Mouse (Mus musculus) 3T3-L1 (cell line): ENCODE data around the gene Mtor.

ENCODE experiments used
- DNase-seq: peaks from one replicate; pipeline ENCODE4 v3.0.0-alpha.2; 2015; ENCODE audit warnings: low read depth, low spot score

The Mtor gene

DNA sequence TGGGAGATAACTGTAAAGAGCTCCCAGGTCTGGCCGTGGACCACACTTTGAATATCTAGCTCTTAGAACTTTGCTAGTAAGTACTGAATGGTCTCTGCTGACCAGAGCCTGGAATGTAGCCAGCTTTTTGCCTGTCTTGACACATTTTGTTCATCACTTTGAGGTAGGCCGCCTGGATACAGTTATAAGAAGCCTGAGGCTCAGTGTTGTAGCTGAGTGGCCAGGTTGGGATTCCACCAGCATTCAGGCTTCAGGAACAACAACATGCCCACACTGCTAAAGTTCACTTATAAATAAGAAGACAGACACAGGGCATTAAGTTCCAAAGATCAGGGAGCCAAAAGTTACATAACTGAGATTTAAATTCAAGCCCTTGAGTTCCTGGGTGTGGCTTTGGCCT is 39.4 kb downstream of the Mtor start:
- no peak for DNase-seq

DNA sequence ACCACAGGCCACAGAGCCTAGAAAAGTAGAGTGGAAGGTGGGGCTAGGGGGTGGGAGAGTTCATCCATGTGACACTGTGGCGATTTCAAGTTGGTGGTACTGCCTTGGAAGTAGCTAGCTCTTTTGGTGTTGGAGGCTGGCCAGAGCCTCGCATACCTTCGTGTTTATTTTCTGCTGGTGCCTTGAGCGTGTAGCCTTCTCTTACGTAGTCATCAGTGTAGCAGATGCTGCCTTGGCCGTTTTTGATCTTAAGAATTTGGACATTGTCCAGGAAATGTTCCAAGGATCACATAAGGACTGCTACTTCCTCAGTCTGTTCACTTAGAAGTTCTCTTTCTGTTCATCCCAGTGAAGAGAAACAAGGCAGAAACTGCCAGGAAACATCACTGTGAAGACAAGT is 42.1 kb downstream of the Mtor start:
- DNase-seq: peak; percentile 21

DNA sequence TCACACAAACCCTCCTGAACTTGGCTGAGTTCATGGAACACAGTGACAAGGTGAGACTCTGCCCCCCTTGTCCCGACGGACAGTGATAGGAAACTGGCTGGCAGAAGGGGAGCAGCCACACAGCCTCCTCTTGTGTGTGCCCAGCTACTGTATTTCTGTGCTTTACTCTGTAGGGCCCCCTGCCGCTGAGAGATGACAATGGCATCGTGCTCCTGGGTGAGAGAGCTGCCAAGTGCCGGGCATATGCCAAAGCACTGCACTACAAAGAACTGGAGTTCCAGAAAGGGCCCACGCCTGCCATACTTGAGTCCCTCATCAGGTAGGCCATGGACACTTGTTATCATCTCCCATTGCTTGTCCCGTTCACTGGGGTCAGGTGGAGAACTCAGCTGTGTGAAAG is 43.0 kb downstream of the Mtor start:
- no peak for DNase-seq

- DNase-seq: peak; percentile 23
These were observed 46.7 kb downstream of the Mtor start for GRCm38 (mm10) chr4:148495160-148495559.

DNA sequence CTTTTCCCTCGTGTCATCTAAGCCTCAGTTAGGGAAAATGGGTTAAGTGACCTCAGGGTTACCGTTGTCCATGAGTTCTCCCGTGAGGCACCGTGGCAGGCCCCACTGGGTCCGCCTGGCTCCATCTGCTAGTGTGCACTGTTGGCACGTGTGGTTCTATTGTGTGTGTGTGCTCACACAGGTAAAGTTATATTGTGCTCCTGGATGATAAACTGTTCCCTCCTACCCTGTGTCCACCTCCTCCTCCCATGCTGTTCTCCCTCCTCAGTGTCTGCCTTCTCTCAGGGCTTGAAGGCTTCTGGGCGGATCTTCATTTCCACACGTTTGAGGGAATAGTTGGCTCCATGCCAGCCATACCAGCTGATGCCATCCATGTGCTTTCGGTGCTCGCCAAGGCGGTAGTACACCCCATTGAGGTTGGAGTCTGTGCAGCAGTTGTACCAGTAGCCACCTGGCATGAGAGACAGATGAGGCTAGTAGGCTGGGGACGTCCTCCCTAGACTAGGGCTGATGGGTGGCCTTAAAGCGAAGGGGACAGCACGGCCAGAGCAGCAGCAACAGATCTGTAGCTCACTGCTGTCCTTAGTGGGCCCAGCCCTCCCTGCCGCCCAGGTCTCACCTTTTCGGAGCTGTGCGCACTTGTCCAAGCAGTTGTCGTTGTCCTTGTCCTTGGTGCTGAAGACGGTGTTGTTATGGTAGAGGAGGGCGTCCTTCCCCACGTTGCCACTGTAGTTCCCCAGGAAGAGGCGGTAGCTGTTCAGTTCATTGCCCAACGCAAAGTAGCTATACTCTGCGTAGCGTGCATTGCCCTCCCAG is 47.7 kb downstream of the Mtor start:
- DNase-seq: no peak

- DNase-seq: no peak
These were observed 52.0 kb downstream of the Mtor start, which contains the start of gene Angptl7 for GRCm38 (mm10) chr4:148500410-148500867. Angptl7 (minus strand) TSS chr4:148500460.

- no peak for DNase-seq
These were observed 56.1 kb downstream of the Mtor start for GRCm38 (mm10) chr4:148504497-148504959.

DNA sequence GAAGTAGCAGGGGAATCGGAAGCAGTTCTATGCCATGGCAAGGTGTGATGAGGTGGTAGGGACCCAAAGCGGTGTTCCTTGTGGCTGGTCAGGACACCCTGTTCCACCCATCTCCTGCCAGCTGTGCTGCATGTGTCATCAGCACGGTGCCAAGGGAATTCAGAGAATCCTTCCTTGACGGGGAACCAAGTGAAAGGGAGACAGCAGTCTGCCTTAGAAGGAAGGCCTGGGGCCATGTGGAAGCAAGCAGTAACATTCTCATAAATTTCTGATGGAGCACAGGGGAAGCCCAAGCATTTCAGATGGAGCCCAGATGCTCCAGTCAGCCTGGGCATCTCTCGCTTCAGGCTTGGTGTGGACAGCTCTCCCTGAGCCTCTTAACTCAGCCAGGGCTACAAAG is 59.2 kb downstream of the Mtor start:
- DNase-seq: no peak

GRCm38 (mm10) chr4:148508084-148508849 is 59.9 kb downstream of the Mtor start:
- DNase-seq: no peak

- no peak for DNase-seq
These were observed 61.2 kb downstream of the Mtor start for GRCm38 (mm10) chr4:148509450-148510084.

- DNase-seq: peak; percentile 61
These were observed 62.3 kb downstream of the Mtor start for GRCm38 (mm10) chr4:148510691-148511090.

DNA sequence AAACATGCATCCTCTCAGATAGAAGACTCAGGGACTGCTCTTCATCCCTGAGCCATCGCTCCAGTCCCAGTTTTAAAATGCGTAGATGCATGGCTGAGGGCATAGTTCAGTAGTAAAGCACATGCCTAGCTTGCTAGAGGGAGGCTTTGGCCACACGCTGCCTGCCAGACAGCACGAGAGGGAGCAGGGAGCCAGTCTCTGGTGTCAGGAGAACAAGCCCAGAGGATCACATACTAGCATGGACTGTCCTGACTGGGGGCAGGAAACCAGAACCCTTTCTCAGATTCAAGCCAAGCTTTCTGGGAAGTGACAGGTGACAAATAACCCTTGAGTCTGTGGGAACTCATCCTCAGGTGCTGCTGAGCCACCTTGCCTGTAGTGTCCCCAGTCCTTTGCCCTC is 62.9 kb downstream of the Mtor start:
- no peak for DNase-seq

DNA sequence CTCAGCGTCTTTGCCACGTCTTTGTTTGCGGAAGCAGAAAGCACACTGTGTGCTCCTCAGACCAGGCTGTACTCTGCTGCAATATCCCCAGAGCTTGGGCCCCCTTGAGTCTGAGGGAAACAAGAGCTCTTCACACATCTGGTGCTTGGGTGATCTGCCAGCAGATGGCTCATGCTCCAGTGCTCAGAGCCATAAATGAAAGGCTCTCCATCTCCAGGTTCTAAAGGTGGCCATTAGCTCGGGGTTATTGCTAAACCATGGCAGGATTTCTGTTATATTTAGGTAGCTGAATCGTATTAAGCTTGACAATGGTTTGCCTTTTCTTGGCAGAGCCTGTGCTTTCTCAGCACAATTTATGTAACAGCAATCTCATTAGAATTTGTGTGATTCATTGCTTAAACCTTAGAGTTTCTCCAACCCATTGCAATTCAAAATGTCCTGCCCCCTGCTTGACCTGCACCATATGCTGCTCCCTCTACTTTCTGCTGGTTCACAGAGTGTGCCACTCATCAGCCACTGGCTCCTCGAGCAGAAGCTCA is 64.7 kb downstream of the Mtor start:
- peak; percentile 88 for DNase-seq

GRCm38 (mm10) chr4:148515313-148515712 is 66.9 kb downstream of the Mtor start:
- peak; percentile 29 for DNase-seq

- DNase-seq: no peak
These were observed 69.4 kb downstream of the Mtor start for GRCm38 (mm10) chr4:148517809-148518208.

GRCm38 (mm10) chr4:148518235-148518795 is 69.9 kb downstream of the Mtor start:
- DNase-seq: no peak

DNA sequence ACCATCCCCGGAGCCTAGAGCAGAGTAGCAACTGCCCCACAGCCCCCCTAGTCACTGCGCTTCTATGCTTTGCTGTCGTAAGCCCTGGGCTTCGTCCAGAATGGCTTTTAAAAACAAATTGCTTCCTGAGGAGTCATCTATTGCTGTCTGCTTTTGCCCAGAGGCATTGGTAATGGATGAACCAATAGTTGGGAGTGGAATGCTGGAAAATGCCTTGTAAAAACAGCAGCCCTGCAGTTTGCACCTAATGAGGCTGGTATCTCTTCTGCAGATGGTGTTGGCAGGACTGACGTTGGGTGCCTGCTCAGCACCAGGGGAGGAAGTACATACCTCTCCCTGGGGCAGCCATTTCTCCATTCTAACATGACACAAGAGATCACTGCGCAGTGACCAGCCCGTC is 75.1 kb downstream of the Mtor start:
- DNase-seq: peak; percentile 97

GRCm38 (mm10) chr4:148527158-148527910 is 78.9 kb downstream of the Mtor start:
- peak; percentile 74 for DNase-seq

- DNase-seq: no peak
These were observed 81.9 kb downstream of the Mtor start for GRCm38 (mm10) chr4:148530351-148530750.

GRCm38 (mm10) chr4:148530778-148531177 is 82.4 kb downstream of the Mtor start:
- DNase-seq: no peak

- no peak for DNase-seq
These were observed 82.9 kb downstream of the Mtor start for GRCm38 (mm10) chr4:148531341-148531740.
